Mouse (Mus musculus) frontal cortex, adult (tissue): ENCODE measurements at regions not wholly inside any gene's neighbourhood (a gene's known extent, or its start where the extent isn't known, plus 50 kb on each side); places are given as distances from the start of the nearest gene placed in this dataset.
A peak's percentile ranks its signal among the peaks of the same experiment; 100 is the strongest.

ENCODE experiments used
- ATAC-seq: cut with Nextera tagmentation; 2 replicates; pipeline ENCODE4 v1.9.2; 2017; ENCODE audit warnings: mild to moderate bottlenecking, moderate library complexity, mixed read lengths; ENCODE audit not compliant: low TSS enrichment

GRCm38 (mm10) chr14:85965139-85965538, 1175.9 kb downstream of the Diaph3 start:
- peak; percentile 27 for ATAC-seq

GRCm38 (mm10) chr14:85945707-85946313, 1195.2 kb downstream of the Diaph3 start:
- ATAC-seq = no peak

- no peak for ATAC-seq
Observed at GRCm38 (mm10) chr14:85942792-85943191, 1198.2 kb downstream of the Diaph3 start.

DNA sequence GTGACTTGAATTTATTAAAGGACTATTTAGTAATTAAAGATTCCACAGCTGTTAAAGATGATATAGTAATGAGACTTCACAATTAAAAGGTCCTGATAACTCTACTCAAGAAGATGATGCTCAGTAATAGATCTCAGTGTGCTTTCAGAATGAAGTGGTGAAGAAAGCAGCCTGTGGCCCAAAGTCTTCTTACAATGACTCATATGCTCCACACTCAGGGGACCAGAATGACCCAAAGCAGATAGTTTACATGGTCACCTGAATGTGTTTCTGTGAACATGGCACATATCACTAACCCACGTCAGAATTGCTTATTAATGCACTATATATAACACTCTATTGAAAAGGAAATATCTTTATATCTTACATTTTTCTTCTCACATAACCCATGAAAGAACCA, 1200.5 kb downstream of the Diaph3 start:
- ATAC-seq = no peak

- ATAC-seq = peak; percentile 97
Observed at GRCm38 (mm10) chr14:85935091-85935490, 1205.9 kb downstream of the Diaph3 start.

- ATAC-seq = no peak
Observed at GRCm38 (mm10) chr14:85930387-85930786, 1210.6 kb downstream of the Diaph3 start.

DNA sequence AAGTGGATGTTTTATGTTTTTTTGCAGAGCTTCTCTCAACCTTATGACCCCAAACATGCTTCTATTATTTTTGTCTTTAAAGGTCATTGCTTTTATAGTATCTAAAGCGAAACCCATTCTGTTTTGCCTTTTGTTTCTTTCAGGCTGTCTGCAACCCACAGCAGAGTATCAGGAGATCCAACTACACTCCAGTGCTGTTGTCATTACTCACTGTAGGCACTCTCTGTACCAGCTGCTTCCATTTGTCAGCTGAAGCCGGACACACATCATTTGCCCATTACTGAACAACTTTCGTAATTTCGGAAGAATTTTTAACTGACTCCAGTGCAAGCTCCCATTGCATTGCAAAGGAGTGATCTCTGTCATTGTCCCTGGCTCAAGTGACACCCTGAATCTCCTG, 1222.1 kb downstream of the Diaph3 start:
- ATAC-seq = no peak

- peak; percentile 98 for ATAC-seq
Observed at GRCm38 (mm10) chr14:85915761-85916160, 1225.3 kb downstream of the Diaph3 start.

DNA sequence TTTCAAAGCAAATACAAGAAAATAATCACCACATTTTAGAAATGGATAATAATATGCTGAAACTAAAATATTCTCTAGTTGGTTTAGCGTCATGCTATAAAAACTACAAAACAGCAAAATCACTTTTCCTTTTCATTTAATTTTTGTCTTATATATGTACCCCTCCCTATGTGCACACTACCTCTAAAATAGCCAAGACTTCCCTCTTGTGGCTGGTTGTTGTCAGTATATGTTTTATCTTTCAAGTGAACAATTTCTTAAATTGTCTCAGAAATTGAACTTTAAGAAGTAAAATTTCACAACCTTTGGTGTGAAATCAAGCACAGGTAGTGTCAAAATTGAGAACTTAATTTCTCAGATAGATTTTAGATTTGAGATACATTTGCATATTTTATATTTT, 1243.1 kb downstream of the Diaph3 start:
- ATAC-seq = peak; percentile 74

GRCm38 (mm10) chr14:85861371-85861951, 1279.6 kb downstream of the Diaph3 start:
- ATAC-seq = no peak

GRCm38 (mm10) chr14:85849490-85849889, 1291.5 kb downstream of the Diaph3 start:
- no peak for ATAC-seq

- no peak for ATAC-seq
Observed at GRCm38 (mm10) chr14:85835494-85835893, 1305.5 kb downstream of the Diaph3 start.

DNA sequence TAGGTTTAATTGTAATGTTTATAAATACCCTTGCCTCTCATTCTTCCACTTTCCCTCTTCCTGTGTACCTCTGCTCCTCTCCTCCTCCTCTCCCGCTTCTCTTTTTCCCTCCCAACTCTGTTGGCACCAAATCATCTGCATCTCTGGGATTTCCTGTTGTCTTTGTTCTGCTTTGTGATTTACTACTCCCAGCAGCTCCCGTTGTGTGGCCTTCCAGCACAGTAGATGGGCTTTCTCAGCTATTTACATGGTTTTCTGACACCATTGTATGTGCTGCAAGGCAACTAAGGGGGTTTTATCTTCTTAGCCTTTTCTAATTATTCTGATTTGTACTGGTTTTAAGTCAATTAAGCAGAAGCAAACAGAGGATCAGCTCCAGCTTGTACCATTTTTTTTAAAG, 1326.1 kb downstream of the Diaph3 start:
- ATAC-seq = no peak

DNA sequence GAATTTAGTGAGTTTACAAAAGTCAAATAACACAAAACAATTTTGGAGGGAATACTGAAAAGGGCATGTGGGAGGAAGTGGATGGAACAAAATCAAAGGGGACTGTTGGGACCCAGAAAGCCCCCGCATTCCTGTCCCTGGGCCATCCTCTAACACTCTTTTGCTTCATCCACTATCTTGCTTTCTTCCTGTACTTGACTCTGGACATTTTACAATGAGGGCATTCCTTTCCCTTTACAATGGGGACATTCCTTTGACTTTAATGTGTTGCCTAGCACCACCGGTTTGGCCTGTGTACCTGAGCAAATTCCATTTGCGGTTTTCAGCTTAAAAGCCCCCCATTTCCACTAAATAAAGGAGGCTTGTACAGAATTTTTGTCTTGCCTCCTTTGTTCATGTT, 1341.0 kb downstream of the Pcdh17 start:
- no peak for ATAC-seq

GRCm38 (mm10) chr14:85770636-85771035, 1327.3 kb downstream of the Pcdh17 start:
- ATAC-seq = peak; percentile 85

DNA sequence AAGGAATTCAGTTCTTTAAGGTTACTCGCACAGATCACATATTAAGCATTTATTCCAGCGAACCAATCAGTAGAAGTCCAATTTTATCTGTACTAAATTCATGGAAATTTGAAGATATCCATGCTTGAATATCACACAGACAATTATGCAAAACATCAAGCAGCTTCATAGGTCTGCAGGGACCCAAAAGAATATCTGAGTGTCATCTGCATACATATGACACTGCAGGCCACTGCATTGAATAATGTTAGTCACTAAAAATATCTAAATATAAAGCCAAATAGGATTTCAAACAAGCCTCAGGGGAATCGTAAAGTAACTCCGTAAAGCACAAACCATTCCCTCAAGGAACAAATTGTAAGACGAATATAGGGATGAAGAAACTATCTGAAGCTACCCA, 1324.9 kb downstream of the Pcdh17 start:
- no peak for ATAC-seq

DNA sequence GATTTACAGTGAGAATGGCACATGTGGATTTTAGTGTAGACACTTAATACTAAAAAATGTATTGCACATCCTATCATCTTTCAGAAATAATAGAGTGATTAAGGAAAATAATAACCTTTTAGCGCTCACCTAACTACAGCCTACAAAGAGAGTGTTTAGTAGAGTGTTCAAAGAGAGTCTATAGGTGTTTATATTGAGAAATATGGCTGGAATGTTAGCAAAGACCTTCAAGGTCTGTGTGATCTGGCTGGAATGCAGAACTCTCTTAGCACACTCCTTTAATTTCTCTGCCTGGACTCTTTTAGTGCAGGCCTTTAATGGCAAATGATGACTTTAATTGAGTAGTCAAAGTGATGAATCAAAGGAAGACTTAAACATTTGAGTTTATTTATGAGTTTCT, 1314.0 kb downstream of the Pcdh17 start:
- no peak for ATAC-seq

GRCm38 (mm10) chr14:85738567-85738966, 1295.2 kb downstream of the Pcdh17 start:
- no peak for ATAC-seq
